Mouse (Mus musculus) urinary bladder, postnatal 0 days (tissue): ENCODE data around the gene Exoc4. TPM values are rescaled to one million over a fixed set of nuclear protein-coding genes. Genes with fewer than 3 reads are reported as not detected.

ENCODE experiments used
- polyA plus RNA-seq: library from polyadenylated mRNA; unstranded; fragments of >200 nt; fragmentation: Nextera tagmentation; extraction: Ambion mirVana; gene quantifications from 2 replicates; pipeline ENCODE4 v1.2.1, GENCODE M21; 2015

Gene Exoc4
- 15.7 and 19.0 TPM in 2 replicates for polyA plus RNA-seq

DNA sequence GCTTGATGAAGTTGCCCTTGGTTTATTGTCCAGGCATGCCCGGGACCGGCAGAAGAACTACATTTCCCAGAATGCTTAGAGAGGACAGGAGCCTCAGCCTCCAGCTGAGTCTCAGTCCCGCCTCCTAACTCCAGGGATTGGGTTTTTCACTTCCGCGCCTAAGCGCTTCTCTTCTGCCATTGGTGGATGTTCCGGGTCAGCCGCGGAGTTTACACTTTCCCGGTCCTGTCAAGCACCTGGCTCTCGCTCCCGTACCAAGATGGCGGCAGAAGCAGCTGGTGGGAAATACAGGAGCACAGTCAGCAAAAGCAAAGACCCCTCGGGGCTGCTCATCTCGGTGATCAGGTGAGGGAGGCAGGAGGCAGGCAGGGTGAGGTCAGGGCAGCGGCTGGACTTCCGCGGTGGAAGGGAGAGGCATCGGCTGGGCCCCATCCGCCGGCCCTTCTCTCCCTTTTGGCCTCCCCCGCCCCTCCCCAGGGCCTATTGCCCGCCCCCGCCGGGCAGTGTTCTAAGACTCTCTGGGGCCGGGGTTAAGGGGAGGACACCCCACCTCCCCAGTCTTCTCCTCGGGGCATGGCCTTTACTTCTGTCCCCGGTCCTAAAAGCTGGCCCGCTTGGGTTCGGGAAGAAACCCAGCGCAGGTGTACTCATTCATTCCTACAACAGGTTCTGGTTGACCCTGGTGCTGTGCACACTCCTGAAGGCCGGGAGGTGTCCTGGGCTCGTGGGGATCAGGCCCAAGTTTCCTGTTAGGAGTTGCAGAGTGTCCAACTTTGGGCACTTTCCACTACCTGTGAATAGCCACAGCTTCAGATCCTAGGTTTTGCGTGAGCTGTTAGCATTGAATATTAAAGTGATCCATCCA lies at the start of gene Exoc4:
TSS of gene Exoc4 (plus strand) at position 192 of the 865 bp plus-strand sequence.

Other genes starting within 250 kb of the Exoc4 start
- 56.2 and 65.8 TPM in 2 replicates for gene Chchd3, start 188.8 kb upstream of the Exoc4 start, polyA plus RNA-seq